Mouse (Mus musculus) 3T3-L1 (cell line): ENCODE results near the gene Foxp1.

Experiments
- DNase-seq: peaks from one replicate; pipeline ENCODE4 v3.0.0-alpha.2; 2015; ENCODE audit warnings: low read depth, low spot score

Gene Foxp1

GRCm38 (mm10) chr6:99026040-99026439 is 496.5 kb downstream of the Foxp1 start:
- DNase-seq = peak; percentile 20

- DNase-seq = no peak
Measured at GRCm38 (mm10) chr6:99024588-99024987, 497.9 kb downstream of the Foxp1 start.

GRCm38 (mm10) chr6:99020570-99021444 is 501.7 kb downstream of the Foxp1 start:
- DNase-seq = no peak

GRCm38 (mm10) chr6:99019716-99020115 is 502.8 kb downstream of the Foxp1 start:
- no peak for DNase-seq

- no peak for DNase-seq
Measured at GRCm38 (mm10) chr6:99019266-99019665, 503.3 kb downstream of the Foxp1 start.

- no peak for DNase-seq
Measured at GRCm38 (mm10) chr6:99013866-99014502, 508.5 kb downstream of the Foxp1 start.

GRCm38 (mm10) chr6:99013119-99013865 is 509.2 kb downstream of the Foxp1 start:
- DNase-seq = no peak

- DNase-seq = no peak
Measured at GRCm38 (mm10) chr6:99011895-99012584, 510.5 kb downstream of the Foxp1 start.

GRCm38 (mm10) chr6:99009771-99010170 is 512.8 kb downstream of the Foxp1 start:
- DNase-seq = no peak

GRCm38 (mm10) chr6:99008565-99008964 is 514.0 kb downstream of the Foxp1 start:
- DNase-seq = no peak

GRCm38 (mm10) chr6:99007542-99007941 is 515.0 kb downstream of the Foxp1 start:
- DNase-seq = no peak

GRCm38 (mm10) chr6:99004255-99004997 is 518.1 kb downstream of the Foxp1 start:
- DNase-seq = no peak

GRCm38 (mm10) chr6:99003108-99003709 is 519.3 kb downstream of the Foxp1 start:
- DNase-seq = no peak

- no peak for DNase-seq
Measured at GRCm38 (mm10) chr6:99001637-99002036, 520.9 kb downstream of the Foxp1 start.

- DNase-seq = no peak
Measured at GRCm38 (mm10) chr6:98998971-98999932, 523.3 kb downstream of the Foxp1 start.

GRCm38 (mm10) chr6:98997742-98998141 is 524.8 kb downstream of the Foxp1 start:
- DNase-seq = no peak

GRCm38 (mm10) chr6:98996822-98997221 is 525.7 kb downstream of the Foxp1 start:
- DNase-seq = no peak

GRCm38 (mm10) chr6:98996346-98996745 is 526.2 kb downstream of the Foxp1 start:
- peak; percentile 18 for DNase-seq

- DNase-seq = no peak
Measured at GRCm38 (mm10) chr6:98995681-98996080, 526.8 kb downstream of the Foxp1 start.
